Mouse (Mus musculus) neural tube, embryonic 12.5 days (tissue): ENCODE measurements around the gene Nectin3. TPM values are rescaled to one million over a fixed set of nuclear protein-coding genes. Genes with fewer than 3 reads are reported as not detected.
"Not testable (repeated sequence)": the region's sequence is repeated elsewhere in the genome, so short reads cannot be mapped to it uniquely, and the experiment has no call there.

ENCODE experiments used
- ATAC-seq: fragments of 200-750 bp; cut with Nextera tagmentation; 2 replicates; pipeline ENCODE4 v1.8.0; 2017; ENCODE audit warnings: low read depth, mild to moderate bottlenecking, moderate TSS enrichment, moderate library complexity; ENCODE audit not compliant: low FRiP score
- H3K27ac ChIP-seq: fragments of 300-500 bp; sonication (generic); 2 replicates; pipeline ENCODE4 v1.5.1; 2016
- H3K27me3 ChIP-seq: fragments of 300-500 bp; sonication (generic); replicated peaks from 2 replicates; pipeline ENCODE4 v1.6.1; 2016; ENCODE audit warnings: mild to moderate bottlenecking
- H3K36me3 ChIP-seq: fragments of 300-500 bp; sonication (generic); 2 replicates; pipeline ENCODE4 v1.6.1; 2016; ENCODE audit warnings: mild to moderate bottlenecking
- H3K4me1 ChIP-seq: fragments of 300-500 bp; sonication (generic); 2 replicates; pipeline ENCODE4 v1.6.1; 2016
- H3K4me2 ChIP-seq: fragments of 300-500 bp; sonication (generic); replicated peaks from 2 replicates; pipeline ENCODE4 v1.6.1; 2016; ENCODE audit warnings: mild to moderate bottlenecking
- H3K4me3 ChIP-seq: fragments of 300-500 bp; sonication (generic); 2 replicates; pipeline ENCODE4 v1.5.1; 2016
- H3K9ac ChIP-seq: fragments of 300-500 bp; sonication (generic); 2 replicates; pipeline ENCODE4 v1.6.1; 2016; ENCODE audit warnings: mild to moderate bottlenecking
- H3K9me3 ChIP-seq: fragments of 300-500 bp; sonication (generic); 2 replicates; pipeline ENCODE4 v1.6.1; 2016; ENCODE audit warnings: mild to moderate bottlenecking
- WGBS: fragments of 180-500 bp; shearing (Covaris S2); methylation state at CpG from one replicate; pipeline ENCODE4 v1.1.7; 2016; 5-methylcytosine and 5-hydroxymethylcytosine counted together
- polyA plus RNA-seq: library from polyadenylated mRNA; unstranded; fragments of >200 nt; fragmentation: Nextera tagmentation; extraction: Ambion mirVana; gene quantifications from 2 replicates; pipeline ENCODE4 v1.2.1, GENCODE M21; 2016

Gene Nectin3
- polyA plus RNA-seq, 1 experiment from 2014 or later = 46.7 TPM

DNA sequence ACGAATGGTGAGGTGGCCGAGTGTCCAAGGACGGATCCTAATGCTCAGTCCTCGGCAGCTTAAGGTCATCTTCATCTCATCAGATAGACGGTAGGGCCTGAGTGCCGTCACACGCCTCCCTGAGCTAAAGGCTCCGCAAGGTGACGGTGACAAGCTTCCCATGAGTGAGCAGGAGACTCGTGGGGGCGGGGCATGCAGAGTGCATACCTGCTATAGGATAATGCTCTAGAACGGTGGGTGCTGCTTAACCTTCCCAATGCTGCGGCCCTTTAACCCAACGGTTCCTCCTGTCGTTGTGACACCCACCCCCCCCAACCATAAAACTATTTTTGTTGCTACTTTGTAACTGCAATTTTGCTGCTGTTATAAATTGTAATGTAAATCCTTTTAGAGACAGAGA is 90.3 kb downstream of the Nectin3 start:
- Histone ChIP-seq H3K4me2 (no peak overlapping the region), H3K4me3 (no peak overlapping the region), H3K27me3 (no peaks in the 10 kb centered on the region), H3K4me1 (no peaks in the 10 kb centered on the region), H3K27ac (no peak overlapping the region), H3K9me3 (no peaks in the 10 kb centered on the region), H3K9ac (no peak overlapping the region), H3K36me3 (no peaks in the 10 kb centered on the region)
- no peak for ATAC-seq
- 90% methylated on average over 15 of the region's 15 CpGs for WGBS

DNA sequence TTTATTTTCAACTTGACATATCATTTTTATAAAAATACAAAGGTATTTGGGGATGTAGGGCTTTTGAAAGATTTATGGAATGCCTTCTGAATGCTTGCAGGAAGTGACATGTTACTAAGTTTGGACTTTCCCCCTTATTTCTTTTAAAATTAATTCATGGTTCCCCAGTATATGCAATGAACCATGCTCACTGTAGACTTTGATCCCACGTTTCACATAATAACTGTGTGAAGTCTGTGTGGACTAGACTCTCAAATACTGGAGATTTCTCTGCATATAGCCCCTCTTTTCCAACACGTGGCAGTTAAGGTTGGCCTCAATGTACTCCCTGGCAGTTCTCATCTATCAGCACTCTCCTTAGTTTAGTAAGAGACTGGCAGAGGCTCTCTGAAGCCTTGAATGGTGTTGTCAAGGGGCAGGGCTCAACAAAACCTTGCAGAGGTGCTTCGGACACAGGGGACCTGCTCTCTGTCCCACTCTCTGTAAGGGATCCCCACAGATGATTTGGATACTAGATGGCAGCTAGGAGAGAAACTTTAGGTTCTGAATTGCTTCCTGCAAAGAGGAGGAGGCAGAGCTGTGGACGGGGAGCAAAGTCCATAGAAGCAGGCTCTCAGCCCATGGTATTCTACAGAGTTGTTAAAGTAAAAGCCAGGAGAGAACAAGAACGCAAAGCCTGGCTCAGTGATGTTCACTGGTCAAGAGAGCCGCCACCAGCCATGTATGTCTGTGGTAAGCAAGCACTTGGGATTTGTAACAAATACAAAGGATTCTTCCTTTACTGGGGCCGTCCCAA is 91.3 kb downstream of the Nectin3 start:
- WGBS = 91% methylated on average over 7 of the region's 7 CpGs
- Histone ChIP-seq H3K9ac (no peak overlapping the region), H3K36me3 (peaks cover 2% of the 10 kb centered on the region; the same call in 1 of the 2 replicates), H3K27ac (no peak overlapping the region), H3K4me1 (no peaks in the 10 kb centered on the region), H3K9me3 (no peaks in the 10 kb centered on the region), H3K4me2 (no peak overlapping the region), H3K4me3 (no peak overlapping the region), H3K27me3 (no peaks in the 10 kb centered on the region)
- no peak for ATAC-seq

DNA sequence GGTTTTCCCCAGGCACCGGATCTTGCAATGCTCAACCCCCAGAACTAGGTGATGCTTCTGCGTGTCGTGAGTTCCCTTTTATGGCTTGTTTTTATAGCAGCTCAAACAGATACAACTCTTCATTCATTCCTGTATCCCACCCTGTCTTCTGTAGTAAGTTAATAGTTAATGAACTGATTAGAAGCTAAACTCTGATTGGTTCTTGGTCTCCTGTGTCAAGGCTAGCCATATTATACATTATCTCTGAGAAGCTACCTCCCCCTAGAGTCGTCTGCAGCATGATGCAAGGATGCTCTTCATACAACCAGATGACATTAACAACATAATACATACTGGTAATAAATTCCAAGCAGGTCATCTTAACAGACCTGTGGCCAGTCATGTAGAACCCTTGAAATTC is 100.4 kb downstream of the Nectin3 start:
- Histone ChIP-seq H3K9ac (no peak overlapping the region), H3K9me3 (no peaks in the 10 kb centered on the region), H3K4me1 (no peaks in the 10 kb centered on the region), H3K27ac (no peak overlapping the region), H3K27me3 (no peaks in the 10 kb centered on the region), H3K4me3 (no peak overlapping the region), H3K36me3 (peaks cover 12% of the 10 kb centered on the region), H3K4me2 (no peak overlapping the region)
- no peak for ATAC-seq
- WGBS = 91% methylated on average over 4 of the region's 4 CpGs

DNA sequence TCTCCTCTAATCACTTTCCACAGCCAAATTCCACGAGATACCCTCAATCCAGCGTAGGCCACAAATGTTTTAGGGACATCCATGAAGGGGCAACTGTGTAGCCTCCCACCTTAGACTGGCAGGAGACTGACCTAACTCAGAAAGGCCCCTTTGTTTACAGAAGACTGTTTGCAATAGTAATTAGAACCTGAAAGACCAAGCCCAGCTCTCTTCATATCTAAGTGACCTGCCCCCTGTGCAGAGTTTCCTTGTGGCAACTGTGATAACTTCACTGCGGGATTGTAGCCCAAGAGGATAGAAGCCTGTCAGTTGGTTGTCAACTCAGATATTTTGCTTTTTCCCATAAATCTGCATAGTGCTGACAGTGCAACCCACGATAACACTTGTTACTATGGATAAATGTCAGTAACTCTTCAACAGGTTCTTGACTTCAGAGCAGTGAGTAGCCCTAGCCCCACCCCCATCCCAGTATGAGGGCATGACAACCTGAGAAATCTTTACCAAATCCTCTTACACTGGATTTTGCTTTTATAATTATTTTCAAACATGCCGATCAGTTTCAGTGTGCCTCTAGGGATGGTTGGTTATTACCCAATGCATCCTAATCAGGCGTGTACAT is 108.8 kb downstream of the Nectin3 start:
- peak; percentile 10; the same call in 1 of the 2 replicates for ATAC-seq
- no peak overlapping the region for H3K4me2 ChIP-seq
- H3K4me3 ChIP-seq = no peak overlapping the region
- peaks cover 25% of the 10 kb centered on the region for H3K4me1 ChIP-seq
- no peak overlapping the region for H3K27ac ChIP-seq
- no peaks in the 10 kb centered on the region for H3K9me3 ChIP-seq
- H3K9ac ChIP-seq = no peak overlapping the region
- WGBS = 63% methylated on average over 6 of the region's 6 CpGs
- H3K36me3 ChIP-seq = peaks cover 3% of the 10 kb centered on the region
- H3K27me3 ChIP-seq = no peaks in the 10 kb centered on the region

DNA sequence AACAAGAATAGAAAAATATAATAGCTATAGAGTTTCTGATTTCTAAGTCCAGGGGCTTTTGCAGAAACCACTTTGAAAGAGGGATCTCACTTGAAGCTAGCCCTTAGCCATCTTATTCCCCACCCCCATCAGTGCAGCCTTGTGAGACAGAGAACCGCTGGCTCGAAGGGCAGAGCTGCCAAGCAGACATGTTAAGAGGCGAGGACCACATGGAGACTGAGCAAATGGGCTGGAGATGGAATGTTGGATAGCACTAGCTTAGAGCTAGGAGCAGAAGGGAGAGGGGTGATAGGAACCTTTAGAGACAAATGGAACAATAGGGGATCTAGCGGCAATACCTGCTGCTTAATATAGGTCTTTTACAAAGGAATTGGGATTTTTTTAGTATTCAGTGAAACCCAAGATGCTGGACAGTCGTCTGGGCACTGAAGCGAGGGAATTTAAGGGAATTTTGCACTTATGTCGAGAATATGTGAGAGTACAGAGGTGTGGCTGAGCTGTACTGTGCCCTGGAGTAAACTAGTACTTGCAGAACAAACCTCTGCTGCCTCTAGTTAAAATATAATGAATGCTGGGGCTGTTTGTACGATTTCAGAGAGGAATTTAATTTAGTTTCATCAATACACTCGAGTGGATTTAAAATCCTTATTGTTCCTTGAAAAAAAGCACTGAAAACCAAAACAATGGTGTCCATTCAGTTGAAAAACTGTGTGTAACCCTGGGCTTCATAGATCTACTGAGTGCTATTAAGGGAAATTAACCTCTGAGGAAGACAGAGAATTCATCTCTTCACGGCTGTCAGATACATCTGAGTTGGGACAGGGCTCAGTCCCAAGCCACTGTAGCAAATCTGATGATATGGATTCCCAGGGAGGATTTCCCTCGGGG is 109.6 kb downstream of the Nectin3 start:
- WGBS = 49% methylated on average over 11 of the region's 11 CpGs
- Histone ChIP-seq H3K9me3 (no peaks in the 10 kb centered on the region), H3K27ac (no peak overlapping the region), H3K4me3 (no peak overlapping the region), H3K36me3 (no peaks in the 10 kb centered on the region), H3K9ac (no peak overlapping the region), H3K4me2 (no peak overlapping the region), H3K4me1 (peaks cover 25% of the 10 kb centered on the region), H3K27me3 (no peaks in the 10 kb centered on the region)
- ATAC-seq = 0 out of 2 replicates have a peak, but pooled peaks have one; percentile 1

DNA sequence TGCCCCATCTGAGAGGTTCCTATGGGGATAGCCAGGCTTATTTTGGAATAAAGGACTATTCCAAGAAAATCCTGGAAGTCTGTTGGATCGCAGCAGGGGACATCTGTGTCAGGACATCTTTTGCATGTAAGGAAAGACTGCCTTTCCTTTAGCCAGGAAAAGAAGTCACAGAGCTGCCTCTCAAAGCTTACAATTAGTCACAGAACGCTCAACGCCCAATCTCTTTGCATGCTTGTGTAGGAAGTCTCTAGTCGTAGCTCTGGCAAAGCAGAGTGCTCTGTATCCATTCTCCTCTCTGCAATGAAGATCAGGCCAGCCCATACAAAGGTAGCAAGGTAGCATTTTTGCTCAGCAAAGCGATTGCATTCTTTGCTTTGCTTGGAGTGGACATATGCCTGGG is 114.0 kb downstream of the Nectin3 start:
- Histone ChIP-seq H3K27me3 (no peaks in the 10 kb centered on the region), H3K4me3 (no peak overlapping the region), H3K36me3 (no peaks in the 10 kb centered on the region), H3K9ac (no peak overlapping the region), H3K27ac (no peak overlapping the region), H3K4me1 (peaks cover 8% of the 10 kb centered on the region), H3K4me2 (no peak overlapping the region), H3K9me3 (no peaks in the 10 kb centered on the region)
- no peak for ATAC-seq
- 81% methylated on average over 5 of the region's 5 CpGs for WGBS

DNA sequence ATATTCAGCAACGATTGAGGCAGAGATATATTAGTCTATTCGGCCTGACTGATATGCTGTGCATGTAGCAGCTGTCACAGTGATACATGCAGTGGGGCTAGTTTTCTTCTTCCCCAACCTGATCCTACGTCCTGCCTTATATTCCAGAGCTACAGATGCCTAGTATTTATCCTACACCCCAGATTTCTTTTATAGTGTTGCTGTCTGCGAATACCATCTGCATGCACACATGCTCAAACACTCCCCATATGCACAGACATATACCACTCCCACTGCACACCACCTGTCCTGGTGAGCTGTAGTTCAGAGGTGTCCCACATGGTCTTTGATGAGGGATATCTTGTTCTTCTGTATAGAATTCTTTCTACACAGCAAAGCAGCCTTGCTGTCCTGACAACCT is 115.0 kb downstream of the Nectin3 start:
- 89% methylated on average over 4 of the region's 4 CpGs for WGBS

DNA sequence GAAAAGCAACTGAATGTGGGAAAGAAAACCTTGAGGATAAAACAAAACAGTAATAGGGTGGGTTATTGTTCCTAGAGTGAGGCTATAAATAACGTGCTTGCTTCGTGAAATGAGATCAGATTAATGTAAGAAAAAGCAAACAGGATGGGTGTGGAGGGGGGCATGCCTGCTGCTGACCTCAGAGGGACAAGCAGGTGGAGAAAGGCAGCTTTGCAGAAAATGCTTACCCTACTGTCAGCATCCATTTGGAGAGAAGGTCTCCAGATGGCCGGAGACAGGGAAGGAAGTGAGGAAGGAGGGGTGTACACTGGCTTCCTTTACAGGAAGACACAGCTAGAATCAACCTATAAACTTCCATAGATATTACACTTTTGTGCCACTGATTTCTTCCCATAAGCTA is 121.8 kb downstream of the Nectin3 start:
- H3K27me3 ChIP-seq = no peaks in the 10 kb centered on the region
- no peak overlapping the region for H3K4me2 ChIP-seq
- 79% methylated on average over 3 of the region's 3 CpGs for WGBS
- H3K9me3 ChIP-seq = no peaks in the 10 kb centered on the region
- H3K4me3 ChIP-seq = no peak overlapping the region
- H3K9ac ChIP-seq = no peak overlapping the region
- ATAC-seq = no peak
- H3K36me3 ChIP-seq = no peaks in the 10 kb centered on the region
- H3K27ac ChIP-seq = no peak overlapping the region
- no peaks in the 10 kb centered on the region for H3K4me1 ChIP-seq

More for the DNA sequence above, 115.0 kb downstream of the Nectin3 start:
- no peaks in the 10 kb centered on the region for H3K4me1 ChIP-seq
- no peak overlapping the region for H3K4me2 ChIP-seq
- no peak for ATAC-seq
- no peak overlapping the region for H3K27ac ChIP-seq
- no peak overlapping the region for H3K4me3 ChIP-seq
- no peaks in the 10 kb centered on the region for H3K36me3 ChIP-seq
- H3K9me3 ChIP-seq = no peaks in the 10 kb centered on the region
- no peaks in the 10 kb centered on the region for H3K27me3 ChIP-seq
- no peak overlapping the region for H3K9ac ChIP-seq

DNA sequence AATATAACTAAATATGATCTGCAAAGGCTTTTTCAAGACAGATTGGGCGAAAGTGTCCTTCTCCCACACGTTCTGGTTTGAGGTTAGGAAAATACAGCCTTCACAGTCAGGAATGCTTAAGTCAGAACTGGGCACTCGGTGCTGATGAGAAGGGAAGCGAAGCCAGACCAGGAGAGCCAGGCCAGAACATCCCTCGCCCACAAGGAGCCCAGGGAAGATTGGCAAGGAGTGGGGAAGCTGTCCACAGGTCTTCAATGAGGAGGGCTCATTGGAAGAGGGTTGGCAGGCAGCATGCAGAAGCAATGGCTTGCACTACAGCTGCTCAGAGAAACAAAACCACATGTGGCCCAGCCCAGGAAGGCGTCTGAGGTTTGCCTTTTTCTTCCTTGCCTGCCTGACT is 136.3 kb downstream of the Nectin3 start:
- WGBS = 74% methylated on average over 6 of the region's 6 CpGs
- Histone ChIP-seq H3K9me3 (no peaks in the 10 kb centered on the region), H3K4me1 (no peaks in the 10 kb centered on the region), H3K27me3 (no peaks in the 10 kb centered on the region), H3K4me2 (no peak overlapping the region), H3K9ac (no peak overlapping the region), H3K36me3 (no peaks in the 10 kb centered on the region), H3K27ac (no peak overlapping the region), H3K4me3 (no peak overlapping the region)
- ATAC-seq = no peak

DNA sequence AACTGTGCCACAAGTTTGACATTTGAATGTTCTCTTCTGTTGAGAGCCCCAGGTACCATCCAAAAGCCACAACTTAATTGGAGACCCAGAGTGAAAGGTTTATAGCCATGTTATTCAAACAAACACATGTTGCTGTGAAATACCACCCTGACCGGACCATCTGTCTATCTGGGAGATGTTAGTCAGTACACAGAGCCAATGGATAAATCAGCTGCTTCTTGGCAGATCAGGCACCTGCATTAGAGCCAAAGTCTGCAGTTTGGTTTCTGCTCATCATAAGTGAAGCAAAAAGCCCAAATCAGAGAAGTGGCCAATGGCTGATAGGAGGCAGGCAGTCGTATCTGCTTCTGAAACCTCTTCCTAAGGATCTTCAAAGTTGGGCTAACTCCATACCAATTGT is 140.7 kb downstream of the Nectin3 start:
- H3K27me3 ChIP-seq, H3K27ac ChIP-seq, H3K9ac ChIP-seq, H3K4me3 ChIP-seq, H3K4me2 ChIP-seq, H3K36me3 ChIP-seq, H3K9me3 ChIP-seq, ATAC-seq, H3K4me1 ChIP-seq: not testable (repeated sequence)
- 73% methylated on average over 2 of the region's 2 CpGs for WGBS

DNA sequence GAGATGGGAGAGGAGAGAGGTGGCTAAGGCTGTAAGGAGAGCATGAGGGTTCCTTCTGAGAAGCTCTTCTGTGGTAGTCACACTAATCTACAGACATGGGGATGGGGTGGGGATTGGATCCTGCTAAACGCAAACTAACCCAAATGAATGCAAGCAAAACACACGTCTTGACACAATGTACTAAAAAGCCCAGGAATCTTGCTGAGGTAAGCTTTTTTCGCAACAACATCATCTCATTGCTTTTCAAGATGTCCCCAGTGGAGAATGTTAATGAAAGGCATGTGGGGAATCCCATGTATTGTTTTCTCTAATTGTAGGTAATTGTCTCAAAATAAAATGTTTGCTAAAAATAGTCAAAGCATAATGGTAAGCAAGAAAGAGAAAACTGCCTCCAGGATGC is 141.7 kb downstream of the Nectin3 start:
- no peak overlapping the region for H3K4me2 ChIP-seq
- H3K4me1 ChIP-seq = no peaks in the 10 kb centered on the region
- no peak overlapping the region for H3K9ac ChIP-seq
- no peak for ATAC-seq
- H3K4me3 ChIP-seq = no peak overlapping the region
- no peak overlapping the region for H3K27ac ChIP-seq
- no peaks in the 10 kb centered on the region for H3K9me3 ChIP-seq
- H3K36me3 ChIP-seq = no peaks in the 10 kb centered on the region
- H3K27me3 ChIP-seq = no peaks in the 10 kb centered on the region
- WGBS = 62% methylated on average over 3 of the region's 3 CpGs
